Mouse (Mus musculus): ENCODE measurements around the gene Rapgef6. TPM values are rescaled to one million over a fixed set of nuclear protein-coding genes. Genes with fewer than 3 reads are reported as not detected.

Rapgef6 gene
- polyA plus RNA-seq, 1 experiment from 2014 or later: 40.2 TPM

DNA sequence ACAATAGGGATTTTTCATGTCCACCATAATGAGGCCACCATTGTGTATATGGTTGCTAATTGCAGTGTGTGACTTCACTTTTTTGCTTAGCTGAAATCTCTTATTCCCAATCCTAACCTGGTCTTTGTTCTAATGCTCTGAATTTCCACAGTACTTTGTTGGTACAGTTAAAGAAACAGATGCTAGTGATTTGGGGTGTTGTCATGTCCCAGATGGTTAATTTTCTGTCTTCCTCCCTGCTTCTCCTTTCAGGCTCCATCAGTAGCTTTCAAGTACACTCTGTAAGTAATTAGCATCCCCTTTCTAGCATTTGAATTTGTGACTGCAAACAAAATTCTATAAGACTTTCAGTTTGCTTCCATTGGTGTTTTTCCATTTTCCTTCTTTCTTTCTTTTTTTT is 17.7 kb downstream of the Rapgef6 start:
- no peak for ATAC-seq
- H3K4me3 ChIP-seq (ENCODE audit: low read depth, low read length): no peak overlapping the region
- no peaks in the 10 kb centered on the region for H3K36me3 ChIP-seq (ENCODE audit: control insufficient read depth, insufficient read depth, low read length)
- no peaks in the 10 kb centered on the region for H3K4me1 ChIP-seq (ENCODE audit: control insufficient read depth, insufficient read depth, low read length)
- H3K4me2 ChIP-seq (ENCODE audit: low read length): no peak overlapping the region
- H3K27ac ChIP-seq (ENCODE audit: low read length): no peak overlapping the region
- no peaks in the 10 kb centered on the region for H3K27me3 ChIP-seq (ENCODE audit: control insufficient read depth, insufficient read depth, low read depth, low read length)
- H3K9me3 ChIP-seq (replicated peaks; ENCODE audit: control insufficient read depth, low read length, poor library complexity, severe bottlenecking): no peaks in the 10 kb centered on the region
- no peak overlapping the region for H3K9ac ChIP-seq (ENCODE audit: low read depth, low read length)

DNA sequence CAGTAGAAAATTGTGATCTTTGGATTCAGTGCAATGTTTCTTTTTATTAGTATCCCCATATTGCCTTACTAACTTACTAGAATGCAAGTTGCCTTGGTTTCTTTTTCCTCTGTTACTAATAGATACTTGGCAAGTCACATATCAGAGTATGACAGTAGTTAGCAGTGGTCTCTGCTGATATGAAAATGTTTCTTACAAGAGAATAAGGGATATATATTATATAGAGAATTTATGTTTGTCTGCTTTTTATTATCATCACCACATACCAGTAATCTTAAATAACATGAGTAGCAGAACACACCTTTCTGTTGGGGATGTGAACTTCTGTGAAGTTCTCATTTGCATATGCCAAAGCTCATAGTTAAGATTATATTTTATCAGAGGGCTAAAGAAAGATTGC is 19.8 kb downstream of the Rapgef6 start:
- no peaks in the 10 kb centered on the region for H3K27me3 ChIP-seq (ENCODE audit: control insufficient read depth, insufficient read depth, low read depth, low read length)
- ATAC-seq: no peak
- no peaks in the 10 kb centered on the region for H3K4me1 ChIP-seq (ENCODE audit: control insufficient read depth, insufficient read depth, low read length)
- no peak overlapping the region for H3K9ac ChIP-seq (ENCODE audit: low read depth, low read length)
- H3K4me3 ChIP-seq (ENCODE audit: low read depth, low read length): no peak overlapping the region
- H3K36me3 ChIP-seq (ENCODE audit: control insufficient read depth, insufficient read depth, low read length): no peaks in the 10 kb centered on the region
- H3K9me3 ChIP-seq (replicated peaks; ENCODE audit: control insufficient read depth, low read length, poor library complexity, severe bottlenecking): no peaks in the 10 kb centered on the region
- no peak overlapping the region for H3K27ac ChIP-seq (ENCODE audit: low read length)
- no peak overlapping the region for H3K4me2 ChIP-seq (ENCODE audit: low read length)

DNA sequence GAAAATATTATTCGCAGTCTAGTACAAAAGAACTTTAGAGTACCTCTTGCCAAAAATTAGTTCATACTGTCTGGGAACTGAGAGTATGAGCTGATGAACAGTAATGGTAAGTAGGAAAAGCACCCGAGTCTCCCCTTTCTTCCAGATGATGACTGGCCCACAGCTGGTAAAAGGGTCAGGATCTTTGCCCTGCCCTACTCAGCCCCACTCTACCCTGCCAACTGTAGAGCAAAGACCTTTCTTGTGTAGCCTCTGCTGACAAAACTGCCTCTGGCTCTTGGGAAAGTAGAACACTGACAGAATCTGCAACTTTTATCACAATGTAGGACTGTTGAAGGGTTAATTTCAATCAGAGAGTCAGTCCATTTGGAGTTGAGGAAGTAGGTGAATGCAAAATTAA is 32.3 kb downstream of the Rapgef6 start:
- WGBS: 96% methylated on average over 2 of the region's 2 CpGs
- H3K36me3 ChIP-seq (ENCODE audit: control insufficient read depth, insufficient read depth, low read length): no peaks in the 10 kb centered on the region

DNA sequence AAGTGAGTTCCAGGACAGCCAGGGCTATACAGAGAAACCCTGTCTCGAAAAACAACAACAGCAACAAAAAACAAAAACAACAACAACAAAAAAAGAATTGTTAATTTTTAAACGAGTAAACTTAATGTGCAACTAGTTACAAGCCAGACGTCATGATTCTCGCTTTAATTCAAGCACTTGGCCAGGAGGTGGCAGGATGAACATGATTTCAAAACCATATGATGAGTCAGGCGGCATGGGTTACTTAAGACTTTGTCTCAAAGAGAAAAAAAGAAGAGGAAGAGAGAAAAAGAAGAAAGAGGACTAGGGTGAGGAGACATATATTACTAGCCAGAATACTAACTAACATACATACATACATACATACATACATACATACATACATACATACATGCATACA is 40.1 kb downstream of the Rapgef6 start:
- Histone ChIP-seq H3K27me3 (ENCODE audit: control insufficient read depth, insufficient read depth, low read depth, low read length) (no peaks in the 10 kb centered on the region), H3K4me3 (ENCODE audit: low read depth, low read length) (no peak overlapping the region), H3K4me2 (ENCODE audit: low read length) (no peak overlapping the region), H3K4me1 (ENCODE audit: control insufficient read depth, insufficient read depth, low read length) (no peaks in the 10 kb centered on the region), H3K36me3 (ENCODE audit: control insufficient read depth, insufficient read depth, low read length) (no peaks in the 10 kb centered on the region), H3K9me3 (replicated peaks; ENCODE audit: control insufficient read depth, low read length, poor library complexity, severe bottlenecking) (no peaks in the 10 kb centered on the region), H3K9ac (ENCODE audit: low read depth, low read length) (no peak overlapping the region), H3K27ac (ENCODE audit: low read length) (no peak overlapping the region)
- 91% methylated on average over 5 of the region's 5 CpGs for WGBS
- no peak for ATAC-seq

More for the DNA sequence above, 32.3 kb downstream of the Rapgef6 start:
- H3K4me1 ChIP-seq (ENCODE audit: control insufficient read depth, insufficient read depth, low read length): peaks cover 2% of the 10 kb centered on the region; the same call in 1 of the 2 replicates
- no peaks in the 10 kb centered on the region for H3K27me3 ChIP-seq (ENCODE audit: control insufficient read depth, insufficient read depth, low read depth, low read length)
- H3K4me3 ChIP-seq (ENCODE audit: low read depth, low read length): no peak overlapping the region
- no peak for ATAC-seq
- H3K4me2 ChIP-seq (ENCODE audit: low read length): no peak overlapping the region
- no peak overlapping the region for H3K27ac ChIP-seq (ENCODE audit: low read length)
- H3K9me3 ChIP-seq (replicated peaks; ENCODE audit: control insufficient read depth, low read length, poor library complexity, severe bottlenecking): no peaks in the 10 kb centered on the region
- H3K9ac ChIP-seq (ENCODE audit: low read depth, low read length): no peak overlapping the region

DNA sequence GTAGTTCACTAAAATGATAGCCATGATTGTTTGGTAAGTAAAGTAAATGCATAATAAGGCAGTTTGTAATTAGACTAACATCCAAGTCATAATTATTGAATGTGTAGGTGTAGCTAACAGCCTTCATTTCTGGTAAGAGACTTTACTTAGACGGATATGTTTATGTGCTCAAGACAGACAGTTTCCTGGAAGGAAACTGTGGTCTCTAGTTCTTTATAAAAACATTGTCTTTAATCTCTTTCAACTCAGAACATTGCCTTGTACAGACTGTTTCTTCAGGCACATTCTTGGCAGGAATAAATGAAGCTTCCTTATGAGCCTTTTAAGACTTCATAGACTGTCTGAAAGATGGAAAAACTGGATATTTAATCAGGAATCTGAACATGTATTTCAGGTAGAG is 45.3 kb downstream of the Rapgef6 start:
- ATAC-seq: no peak
- H3K4me1 ChIP-seq (ENCODE audit: control insufficient read depth, insufficient read depth, low read length): no peaks in the 10 kb centered on the region
- H3K27ac ChIP-seq (ENCODE audit: low read length): no peak overlapping the region
- H3K4me2 ChIP-seq (ENCODE audit: low read length): no peak overlapping the region
- no peaks in the 10 kb centered on the region for H3K9me3 ChIP-seq (replicated peaks; ENCODE audit: control insufficient read depth, low read length, poor library complexity, severe bottlenecking)
- H3K9ac ChIP-seq (ENCODE audit: low read depth, low read length): no peak overlapping the region
- H3K4me3 ChIP-seq (ENCODE audit: low read depth, low read length): no peak overlapping the region
- no peaks in the 10 kb centered on the region for H3K27me3 ChIP-seq (ENCODE audit: control insufficient read depth, insufficient read depth, low read depth, low read length)
- H3K36me3 ChIP-seq (ENCODE audit: control insufficient read depth, insufficient read depth, low read length): no peaks in the 10 kb centered on the region
- 84% methylated on average over 1 of the region's 1 CpGs for WGBS

DNA sequence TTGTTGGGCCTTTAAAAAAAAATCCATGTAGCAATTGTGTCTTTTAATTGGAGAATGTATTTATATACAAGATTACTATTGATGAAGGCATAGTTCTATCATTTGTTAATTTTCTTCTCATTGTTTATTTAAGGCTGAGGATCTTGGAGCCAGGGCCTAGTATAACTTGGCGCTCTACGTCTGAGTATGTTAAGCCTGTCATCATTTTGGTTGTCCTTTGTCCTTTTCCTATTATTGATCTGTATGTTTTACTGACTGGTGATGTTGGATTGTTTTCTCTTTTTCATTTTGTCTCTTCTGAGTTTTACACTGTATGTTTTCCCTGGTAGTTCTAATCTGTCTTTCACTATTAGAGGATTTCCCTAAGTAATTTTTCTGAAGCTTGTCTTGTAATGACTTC is 52.1 kb downstream of the Rapgef6 start:
- Histone ChIP-seq H3K4me2 (ENCODE audit: low read length) (no peak overlapping the region), H3K27me3 (ENCODE audit: control insufficient read depth, insufficient read depth, low read depth, low read length) (no peaks in the 10 kb centered on the region), H3K36me3 (ENCODE audit: control insufficient read depth, insufficient read depth, low read length) (no peaks in the 10 kb centered on the region), H3K4me3 (ENCODE audit: low read depth, low read length) (no peak overlapping the region), H3K9ac (ENCODE audit: low read depth, low read length) (no peak overlapping the region), H3K27ac (ENCODE audit: low read length) (no peak overlapping the region), H3K9me3 (replicated peaks; ENCODE audit: control insufficient read depth, low read length, poor library complexity, severe bottlenecking) (no peaks in the 10 kb centered on the region), H3K4me1 (ENCODE audit: control insufficient read depth, insufficient read depth, low read length) (no peaks in the 10 kb centered on the region)
- ATAC-seq: no peak
- WGBS: 93% methylated on average over 2 of the region's 2 CpGs

DNA sequence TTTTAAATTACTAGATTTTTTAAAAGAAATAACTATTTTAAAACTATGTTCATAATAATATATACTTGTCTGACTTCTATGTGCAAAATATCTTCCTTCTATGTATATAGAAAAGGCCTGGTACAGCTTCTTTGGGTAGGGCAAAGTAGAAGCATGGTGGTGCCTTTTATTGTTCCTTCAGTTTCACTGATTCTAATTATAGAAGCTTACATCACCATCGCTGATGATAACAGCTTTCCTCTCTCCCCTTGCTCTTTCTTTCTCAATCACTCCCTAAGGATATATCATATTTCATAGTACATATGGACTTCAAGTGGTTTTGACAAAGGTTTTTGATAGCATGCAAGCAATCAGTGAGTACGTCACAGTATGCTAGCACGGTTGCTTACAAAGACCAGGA is 69.9 kb downstream of the Rapgef6 start:
- Histone ChIP-seq H3K36me3 (ENCODE audit: control insufficient read depth, insufficient read depth, low read length) (no peaks in the 10 kb centered on the region), H3K27ac (ENCODE audit: low read length) (no peak overlapping the region), H3K9ac (ENCODE audit: low read depth, low read length) (no peak overlapping the region), H3K9me3 (replicated peaks; ENCODE audit: control insufficient read depth, low read length, poor library complexity, severe bottlenecking) (no peaks in the 10 kb centered on the region), H3K4me2 (ENCODE audit: low read length) (no peak overlapping the region), H3K27me3 (ENCODE audit: control insufficient read depth, insufficient read depth, low read depth, low read length) (no peaks in the 10 kb centered on the region), H3K4me3 (ENCODE audit: low read depth, low read length) (no peak overlapping the region), H3K4me1 (ENCODE audit: control insufficient read depth, insufficient read depth, low read length) (peaks cover 3% of the 10 kb centered on the region; the same call in 1 of the 2 replicates)
- ATAC-seq: no peak
- 56% methylated on average over 3 of the region's 3 CpGs for WGBS

DNA sequence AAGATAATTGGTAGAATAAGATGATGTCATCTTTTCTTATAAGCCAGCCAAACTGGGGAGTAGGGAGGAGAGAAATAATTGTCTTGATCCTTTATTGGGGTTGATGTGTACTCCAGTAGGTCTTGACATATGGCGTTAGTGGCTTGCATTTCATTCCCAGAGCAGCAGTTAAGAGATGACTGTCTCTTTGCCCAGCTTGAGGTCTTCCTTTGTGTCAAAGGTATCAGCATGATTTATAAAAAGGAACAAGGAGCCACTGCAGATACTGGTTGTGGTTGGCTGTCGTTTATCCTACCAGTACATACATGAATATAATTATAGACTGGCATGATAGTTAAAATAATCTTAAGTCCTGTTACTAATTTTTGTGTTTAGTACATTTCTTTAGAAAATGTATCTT is 71.4 kb downstream of the Rapgef6 start:
- ATAC-seq: no peak
- Histone ChIP-seq H3K4me3 (ENCODE audit: low read depth, low read length) (no peak overlapping the region), H3K9ac (ENCODE audit: low read depth, low read length) (no peak overlapping the region), H3K36me3 (ENCODE audit: control insufficient read depth, insufficient read depth, low read length) (no peaks in the 10 kb centered on the region), H3K4me2 (ENCODE audit: low read length) (no peak overlapping the region), H3K9me3 (replicated peaks; ENCODE audit: control insufficient read depth, low read length, poor library complexity, severe bottlenecking) (no peaks in the 10 kb centered on the region), H3K4me1 (ENCODE audit: control insufficient read depth, insufficient read depth, low read length) (peaks cover 3% of the 10 kb centered on the region; the same call in 1 of the 2 replicates), H3K27ac (ENCODE audit: low read length) (no peak overlapping the region), H3K27me3 (ENCODE audit: control insufficient read depth, insufficient read depth, low read depth, low read length) (no peaks in the 10 kb centered on the region)
- 40% methylated on average over 2 of the region's 2 CpGs for WGBS

DNA sequence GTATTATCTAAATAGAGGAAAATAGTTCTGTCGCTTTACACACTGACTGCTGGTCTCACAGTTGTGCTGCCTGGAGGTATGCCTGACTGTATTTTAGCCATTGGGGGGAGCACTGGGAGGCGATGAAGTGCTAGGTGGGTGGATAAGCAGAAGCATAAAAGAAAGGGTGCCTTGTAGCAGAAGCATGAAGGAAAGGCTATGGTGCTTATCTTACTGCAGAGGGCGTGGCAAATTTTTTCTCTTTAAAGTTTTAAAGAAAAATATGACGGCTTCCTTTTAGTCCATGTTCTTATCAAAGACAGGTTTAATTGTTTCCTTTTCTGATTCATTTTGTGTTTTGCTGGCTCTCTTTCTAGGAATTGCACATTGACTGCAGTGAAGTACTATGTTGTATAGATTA is 72.4 kb downstream of the Rapgef6 start:
- 0 out of 2 replicates have a peak overlapping the region, but pooled peaks have one; percentile 2 for H3K9ac ChIP-seq (ENCODE audit: low read depth, low read length)
- H3K27me3 ChIP-seq (ENCODE audit: control insufficient read depth, insufficient read depth, low read depth, low read length): no peaks in the 10 kb centered on the region
- H3K4me2 ChIP-seq (ENCODE audit: low read length): no peak overlapping the region
- no peak overlapping the region for H3K4me3 ChIP-seq (ENCODE audit: low read depth, low read length)
- no peak for ATAC-seq
- H3K36me3 ChIP-seq (ENCODE audit: control insufficient read depth, insufficient read depth, low read length): no peaks in the 10 kb centered on the region
- peak overlapping the region; percentile 53 for H3K27ac ChIP-seq (ENCODE audit: low read length)
- H3K4me1 ChIP-seq (ENCODE audit: control insufficient read depth, insufficient read depth, low read length): peaks cover 3% of the 10 kb centered on the region; the same call in 1 of the 2 replicates
- WGBS: 64% methylated on average over 4 of the region's 4 CpGs
- H3K9me3 ChIP-seq (replicated peaks; ENCODE audit: control insufficient read depth, low read length, poor library complexity, severe bottlenecking): no peaks in the 10 kb centered on the region

Measured in midbrain, embryonic 16.5 days (tissue).